Mouse (Mus musculus) stomach, embryonic 16.5 days (tissue): ENCODE measurements around the gene Drg2. TPM values are rescaled to one million over a fixed set of nuclear protein-coding genes. Genes with fewer than 3 reads are reported as not detected.

Source experiments
- ATAC-seq: fragments of 200-750 bp; cut with Nextera tagmentation; 2 replicates; pipeline ENCODE4 v1.8.0; 2017; ENCODE audit warnings: moderate number of reproducible peaks, moderate TSS enrichment; ENCODE audit not compliant: insufficient read depth, low FRiP score
- H3K27ac ChIP-seq: fragments of 300-500 bp; sonication (generic); 2 replicates; pipeline ENCODE4 v1.5.1; 2014; ENCODE audit warnings: low read length
- H3K27me3 ChIP-seq: fragments of 300-500 bp; sonication (generic); 2 replicates; pipeline ENCODE4 v1.6.1; 2014; ENCODE audit warnings: low read length, control low read depth, mixed read lengths; ENCODE audit not compliant: control insufficient read depth, insufficient read depth
- H3K36me3 ChIP-seq: fragments of 300-500 bp; sonication (generic); 2 replicates; pipeline ENCODE4 v1.6.1; 2014; ENCODE audit warnings: low read length; ENCODE audit not compliant: control insufficient read depth, insufficient read depth
- H3K4me1 ChIP-seq: fragments of 300-500 bp; sonication (generic); 2 replicates; pipeline ENCODE4 v1.6.1; 2014; ENCODE audit warnings: low read length, control low read depth, mixed read lengths; ENCODE audit not compliant: control insufficient read depth, insufficient read depth
- H3K4me2 ChIP-seq: fragments of 300-500 bp; sonication (generic); 2 replicates; pipeline ENCODE4 v1.6.1; 2014; ENCODE audit warnings: low read depth, low read length, mixed read lengths
- H3K4me3 ChIP-seq: fragments of 300-500 bp; sonication (generic); replicated peaks from 2 replicates; pipeline ENCODE4 v1.5.1; 2014; ENCODE audit warnings: mild to moderate bottlenecking, low read length
- H3K9ac ChIP-seq: fragments of 300-500 bp; sonication (generic); 2 replicates; pipeline ENCODE4 v1.6.1; 2014; ENCODE audit warnings: low read length
- H3K9me3 ChIP-seq: fragments of 300-500 bp; sonication (generic); replicated peaks from 2 replicates; pipeline ENCODE4 v1.6.1; 2016; ENCODE audit warnings: low read length, control low read depth; ENCODE audit not compliant: control insufficient read depth
- WGBS: fragments of 180-500 bp; shearing (Covaris S2); extraction: QIAGEN DNeasy Blood & Tissue Kit; methylation state at CpG from one replicate; pipeline ENCODE4 v1.1.7; 2014; 5-methylcytosine and 5-hydroxymethylcytosine counted together
- polyA plus RNA-seq: library from polyadenylated mRNA; unstranded; fragments of >200 nt; fragmentation: Nextera tagmentation; extraction: Ambion mirVana; gene quantifications from 2 replicates; pipeline ENCODE4 v1.2.1, GENCODE M21; 2015

Gene Drg2
- polyA plus RNA-seq, 1 experiment from 2014 or later, result 84.7 TPM

DNA sequence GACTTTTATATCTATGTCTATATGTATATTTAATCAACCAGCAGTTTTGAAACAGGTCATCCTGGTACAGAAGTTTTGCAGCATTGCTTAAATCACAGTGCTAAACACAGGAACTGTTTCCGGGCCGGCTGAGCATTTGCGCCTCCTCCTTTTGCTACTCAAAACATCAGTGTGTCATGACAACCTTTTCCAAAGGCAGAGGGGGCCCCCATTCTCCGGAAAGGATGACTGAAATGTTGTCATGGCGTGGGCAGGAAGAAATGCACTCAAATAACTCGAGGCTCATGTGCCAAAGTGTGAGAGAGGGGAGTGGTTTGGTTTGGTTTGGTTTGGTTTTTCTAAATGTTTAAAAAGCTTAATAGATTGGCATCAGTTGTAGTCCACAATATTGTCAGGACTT is 11.5 kb upstream of the Drg2 start:
- H3K36me3 ChIP-seq, result peaks cover 6% of the 10 kb centered on the region; the same call in 1 of the 2 replicates
- H3K4me1 ChIP-seq, result no peaks in the 10 kb centered on the region
- H3K9ac ChIP-seq, result no peak overlapping the region
- H3K9me3 ChIP-seq, result no peaks in the 10 kb centered on the region
- no peak overlapping the region for H3K4me2 ChIP-seq
- no peak for ATAC-seq
- 87% methylated on average over 6 of the region's 6 CpGs for WGBS
- H3K4me3 ChIP-seq, result no peak overlapping the region
- H3K27me3 ChIP-seq, result no peaks in the 10 kb centered on the region
- no peak overlapping the region for H3K27ac ChIP-seq

DNA sequence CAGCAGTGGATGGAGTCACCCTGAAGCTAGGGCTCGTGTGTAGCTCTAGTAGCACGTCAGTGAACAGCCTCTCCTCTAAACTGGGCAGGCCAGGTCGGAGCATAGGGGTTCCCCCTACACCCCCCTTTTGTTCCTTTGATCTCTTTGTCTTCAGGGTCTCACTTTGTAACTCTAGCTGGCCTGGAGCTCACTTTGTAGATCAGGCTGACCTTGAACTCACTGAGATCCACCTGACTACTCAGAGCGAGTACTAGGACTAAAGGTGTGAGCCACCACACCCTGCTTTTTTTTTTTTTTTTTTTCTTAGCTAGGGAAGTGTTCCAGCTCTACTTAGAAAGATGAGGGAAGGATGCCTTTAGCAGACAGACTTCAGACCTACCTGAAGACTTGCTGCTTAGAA is 10.4 kb upstream of the Drg2 start:
- Histone ChIP-seq H3K27ac (no peak overlapping the region), H3K9me3 (no peaks in the 10 kb centered on the region), H3K27me3 (no peaks in the 10 kb centered on the region), H3K36me3 (peaks cover 6% of the 10 kb centered on the region; the same call in 1 of the 2 replicates), H3K9ac (no peak overlapping the region), H3K4me3 (no peak overlapping the region), H3K4me2 (no peak overlapping the region), H3K4me1 (no peaks in the 10 kb centered on the region)
- ATAC-seq, result no peak
- WGBS, result 77% methylated on average over 4 of the region's 4 CpGs

DNA sequence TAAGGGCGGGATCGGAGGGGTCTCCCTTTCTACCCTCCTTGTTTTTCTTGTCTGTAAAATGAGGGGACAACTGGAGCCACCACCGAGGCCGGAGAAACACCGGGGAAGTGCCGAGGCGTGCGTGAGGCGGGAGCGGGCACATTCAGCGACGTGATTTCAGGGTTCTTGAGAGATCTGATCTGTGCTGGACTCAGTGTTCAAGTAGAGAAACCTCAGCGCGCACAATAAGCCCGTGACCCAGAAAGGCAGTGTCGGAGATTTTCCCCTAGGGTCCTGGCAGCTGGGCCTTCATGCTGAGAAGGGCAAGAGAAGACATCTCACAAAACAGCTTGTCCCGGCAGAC is 325 bp downstream of the Drg2 start:
- Histone ChIP-seq H3K36me3 (no peaks in the 10 kb centered on the region; the same call in 1 of the 2 replicates), H3K9me3 (no peaks in the 10 kb centered on the region), H3K4me1 (peaks cover 6% of the 10 kb centered on the region), H3K9ac (peak overlapping the region; percentile 81), H3K27ac (peak overlapping the region; percentile 58), H3K4me3 (peak overlapping the region; percentile 75), H3K4me2 (peak overlapping the region; percentile 73), H3K27me3 (no peaks in the 10 kb centered on the region)
- ATAC-seq, result peak; percentile 23; the same call in 1 of the 2 replicates
- 0% methylated on average over 17 of the region's 17 CpGs for WGBS

DNA sequence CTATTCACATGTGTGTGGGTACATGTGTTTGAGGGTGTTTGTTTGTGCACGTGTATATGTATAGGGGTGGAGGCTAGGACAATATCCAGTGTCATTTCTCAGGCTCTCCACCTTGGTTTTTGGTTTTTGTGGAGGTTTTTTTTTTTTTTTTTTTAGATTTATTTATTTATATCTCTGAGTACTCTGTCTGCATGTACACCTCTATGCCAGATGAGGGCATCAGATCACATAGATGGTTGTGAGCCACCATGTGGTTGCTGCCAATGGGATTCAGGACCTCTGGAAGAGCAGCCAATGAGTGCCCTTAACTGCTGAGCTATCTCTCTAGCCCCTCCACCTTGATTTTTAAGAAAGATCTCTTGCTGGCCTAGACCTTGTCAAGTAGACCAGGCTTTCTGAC is 3.6 kb downstream of the Drg2 start:
- H3K4me3 ChIP-seq, result no peak overlapping the region
- H3K9ac ChIP-seq, result no peak overlapping the region
- 95% methylated on average over 1 of the region's 1 CpGs for WGBS
- H3K36me3 ChIP-seq, result peaks cover 14% of the 10 kb centered on the region; the same call in 1 of the 2 replicates
- H3K27ac ChIP-seq, result no peak overlapping the region
- no peaks in the 10 kb centered on the region for H3K9me3 ChIP-seq
- no peak for ATAC-seq
- peaks cover 6% of the 10 kb centered on the region for H3K4me1 ChIP-seq
- no peaks in the 10 kb centered on the region for H3K27me3 ChIP-seq
- H3K4me2 ChIP-seq, result no peak overlapping the region

DNA sequence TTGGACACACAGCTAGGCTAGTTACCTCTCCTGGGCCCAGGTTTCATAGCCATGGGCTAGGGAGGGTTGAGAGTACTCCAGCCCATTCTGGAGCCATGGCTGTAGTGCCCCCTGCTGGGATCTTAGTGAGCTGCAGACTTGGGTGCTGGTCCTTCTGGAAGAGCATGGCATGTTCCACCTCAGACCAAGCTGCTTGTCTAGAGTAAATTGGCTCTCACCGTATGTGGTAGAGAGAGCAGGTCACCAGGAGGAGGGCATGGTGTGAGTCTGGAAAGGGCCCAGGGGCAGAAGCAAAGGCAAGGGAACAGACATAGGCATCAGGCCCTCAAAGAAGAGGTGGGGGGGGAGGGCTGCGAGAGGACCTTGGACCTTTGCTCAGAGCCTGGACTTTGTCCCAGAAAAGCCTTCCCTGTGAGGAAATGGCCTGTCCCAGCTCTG is 11.6 kb downstream of the Drg2 start:
- 94% methylated on average over 2 of the region's 2 CpGs for WGBS
- Histone ChIP-seq H3K27me3 (no peaks in the 10 kb centered on the region), H3K36me3 (peaks cover 40% of the 10 kb centered on the region), H3K4me2 (no peak overlapping the region), H3K4me1 (no peaks in the 10 kb centered on the region), H3K9me3 (no peaks in the 10 kb centered on the region), H3K9ac (no peak overlapping the region), H3K4me3 (no peak overlapping the region), H3K27ac (no peak overlapping the region)
- peak; percentile 45; the same call in 1 of the 2 replicates for ATAC-seq

DNA sequence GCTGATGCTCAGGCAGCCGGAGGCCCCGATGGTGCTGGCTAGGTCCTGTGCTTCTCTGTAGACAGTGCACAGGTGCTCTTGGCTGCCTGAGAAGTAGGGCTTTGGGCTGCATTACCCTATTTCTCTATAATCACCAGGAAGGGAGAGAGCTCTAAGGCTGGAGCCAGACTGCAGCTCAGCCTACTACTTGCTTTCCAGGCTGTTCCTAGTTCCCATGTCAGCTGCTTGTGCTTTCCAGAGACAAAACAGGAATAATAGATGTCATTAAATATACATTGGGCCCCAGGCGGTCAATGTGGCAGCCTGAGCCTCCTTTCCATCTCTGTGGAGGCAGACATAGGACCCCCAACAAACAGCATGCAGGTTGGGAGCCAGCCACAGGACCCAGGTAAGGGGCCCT is 14.6 kb downstream of the Drg2 start, which contains the start of gene Myo15:
TSS of gene Myo15 (plus strand) at position 301 of the 400 bp plus-strand sequence.
- Histone ChIP-seq H3K4me3 (no peak within 1 kb of the TSS), H3K27ac (no peak within 1 kb of the TSS), H3K36me3 (peaks cover 28% of the 10 kb centered on the region; the same call in 1 of the 2 replicates), H3K9me3 (no peaks in the 10 kb centered on the region), H3K4me2 (no peak within 1 kb of the TSS), H3K27me3 (no peaks in the 10 kb centered on the region), H3K9ac (no peak within 1 kb of the TSS), H3K4me1 (no peaks in the 10 kb centered on the region)
- 87% methylated on average over 3 of the region's 3 CpGs for WGBS
- no peak for ATAC-seq

DNA sequence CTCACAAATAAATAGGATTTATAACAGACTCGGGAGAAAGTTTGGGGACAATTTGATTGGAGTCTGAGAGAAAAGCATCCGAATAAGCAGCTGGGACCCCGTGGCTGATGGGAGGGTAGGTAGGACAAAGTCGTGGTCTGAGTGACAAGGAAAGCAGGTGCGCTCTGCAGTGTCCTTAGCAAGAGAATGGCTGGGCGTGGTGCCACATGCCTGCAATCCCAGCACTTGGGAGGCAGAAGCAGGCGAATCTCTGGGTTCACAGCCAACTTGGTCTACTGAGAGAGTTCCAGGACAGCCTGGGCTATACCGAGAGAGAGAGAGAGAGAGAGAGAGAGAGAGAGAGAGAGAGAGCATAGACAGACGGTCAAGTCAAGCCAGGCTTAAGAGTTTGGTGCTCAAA is 16.4 kb downstream of the Drg2 start:
- no peak overlapping the region for H3K4me3 ChIP-seq
- H3K9ac ChIP-seq, result no peak overlapping the region
- H3K27ac ChIP-seq, result no peak overlapping the region
- no peaks in the 10 kb centered on the region for H3K4me1 ChIP-seq
- peaks cover 22% of the 10 kb centered on the region; the same call in 1 of the 2 replicates for H3K36me3 ChIP-seq
- no peak overlapping the region for H3K4me2 ChIP-seq
- H3K27me3 ChIP-seq, result no peaks in the 10 kb centered on the region
- 83% methylated on average over 9 of the region's 9 CpGs for WGBS
- no peaks in the 10 kb centered on the region for H3K9me3 ChIP-seq
- no peak for ATAC-seq

DNA sequence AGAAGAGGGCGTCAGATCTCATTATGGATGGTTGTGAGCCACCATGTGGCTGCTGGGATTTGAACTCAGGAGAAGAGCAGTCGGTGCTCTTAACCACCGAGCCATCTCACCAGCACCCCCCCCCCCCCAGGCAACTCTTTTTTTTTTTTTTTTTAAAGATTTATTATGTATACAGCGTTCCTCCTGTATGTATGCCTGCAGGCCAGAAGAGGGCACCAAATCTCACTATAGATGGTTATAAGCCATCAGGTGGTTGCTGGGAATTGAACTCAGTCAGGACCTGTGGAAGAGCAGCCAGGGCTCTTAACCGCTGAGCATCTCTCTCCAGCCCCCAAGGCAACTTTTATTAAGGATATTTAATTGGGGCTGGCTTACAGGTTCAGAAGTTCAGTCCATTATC is 20.1 kb downstream of the Drg2 start:
- H3K4me3 ChIP-seq, result no peak overlapping the region
- no peak overlapping the region for H3K27ac ChIP-seq
- H3K36me3 ChIP-seq, result 0 out of 2 replicates have a peak, but pooled peaks cover 2% of the 10 kb centered on the region
- no peaks in the 10 kb centered on the region for H3K27me3 ChIP-seq
- H3K4me1 ChIP-seq, result peaks cover 2% of the 10 kb centered on the region; the same call in 1 of the 2 replicates
- no peak overlapping the region for H3K4me2 ChIP-seq
- WGBS, result 75% methylated on average over 5 of the region's 5 CpGs
- ATAC-seq, result no peak
- H3K9ac ChIP-seq, result no peak overlapping the region
- no peaks in the 10 kb centered on the region for H3K9me3 ChIP-seq

DNA sequence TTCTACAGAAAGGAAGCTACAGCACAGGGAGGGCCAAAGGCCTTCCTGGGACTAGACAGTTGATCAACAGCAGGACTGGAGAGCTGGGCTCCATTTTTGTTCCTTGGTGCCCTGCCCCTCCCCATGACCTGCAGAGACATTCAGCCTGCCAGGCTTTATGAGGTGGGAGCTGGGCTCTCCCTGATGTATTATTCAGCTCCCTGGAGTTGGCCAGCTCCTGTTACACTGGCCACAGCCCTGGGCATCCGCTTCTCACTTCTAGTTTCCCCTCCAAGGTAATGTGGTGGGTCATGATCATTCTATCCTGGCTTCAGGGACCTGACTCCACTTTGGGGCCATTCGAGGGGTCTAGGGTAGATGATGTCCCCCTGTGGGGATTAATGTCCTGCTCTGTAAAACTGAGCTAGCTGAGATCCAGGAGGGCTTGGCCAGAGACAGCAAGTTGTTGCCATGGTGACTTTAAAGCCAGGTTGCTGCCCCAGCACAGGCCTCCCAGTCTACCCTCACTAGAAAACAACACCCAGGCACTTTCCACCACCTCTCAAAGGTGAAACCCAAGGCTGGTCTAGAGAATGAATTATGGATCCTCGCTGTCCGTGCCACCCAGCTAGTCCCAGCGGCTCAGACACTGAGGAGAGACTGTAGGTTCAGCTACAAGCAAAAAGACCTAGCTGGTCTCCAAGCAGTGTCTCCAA is 21.4 kb downstream of the Drg2 start:
- Histone ChIP-seq H3K4me2 (no peak overlapping the region), H3K36me3 (no peaks in the 10 kb centered on the region), H3K4me3 (no peak overlapping the region), H3K9ac (no peak overlapping the region), H3K27ac (no peak overlapping the region), H3K27me3 (no peaks in the 10 kb centered on the region), H3K4me1 (peaks cover 2% of the 10 kb centered on the region; the same call in 1 of the 2 replicates), H3K9me3 (no peaks in the 10 kb centered on the region)
- no peak for ATAC-seq
- WGBS, result 82% methylated on average over 5 of the region's 5 CpGs
